Mouse (Mus musculus) stomach, embryonic 15.5 days (tissue): ENCODE measurements around the gene Mcrip2. TPM values are rescaled to one million over a fixed set of nuclear protein-coding genes. Genes with fewer than 3 reads are reported as not detected.

ENCODE experiments used
- ATAC-seq: fragments of 200-750 bp; cut with Nextera tagmentation; 2 replicates; pipeline ENCODE4 v1.8.0; 2017; ENCODE audit warnings: low read depth, moderate number of reproducible peaks, moderate TSS enrichment; ENCODE audit not compliant: insufficient read depth, low FRiP score
- H3K27ac ChIP-seq: fragments of 300-500 bp; sonication (generic); 2 replicates; pipeline ENCODE4 v1.5.1; 2015; ENCODE audit warnings: mild to moderate bottlenecking, inconsistent platforms
- H3K27me3 ChIP-seq: fragments of 300-500 bp; sonication (generic); replicated peaks from 2 replicates; pipeline ENCODE4 v1.6.1; 2015; ENCODE audit warnings: inconsistent platforms
- H3K36me3 ChIP-seq: fragments of 300-500 bp; sonication (generic); 2 replicates; pipeline ENCODE4 v1.6.1; 2015; ENCODE audit warnings: inconsistent platforms
- H3K4me1 ChIP-seq: fragments of 300-500 bp; sonication (generic); 2 replicates; pipeline ENCODE4 v1.6.1; 2015; ENCODE audit warnings: inconsistent platforms
- H3K4me2 ChIP-seq: fragments of 300-500 bp; sonication (generic); 2 replicates; pipeline ENCODE4 v1.6.1; 2015; ENCODE audit warnings: mild to moderate bottlenecking, inconsistent platforms
- H3K4me3 ChIP-seq: fragments of 300-500 bp; sonication (generic); replicated peaks from 2 replicates; pipeline ENCODE4 v1.5.1; 2015; ENCODE audit warnings: inconsistent platforms
- H3K9ac ChIP-seq: fragments of 300-500 bp; sonication (generic); 2 replicates; pipeline ENCODE4 v1.6.1; 2015; ENCODE audit warnings: inconsistent platforms
- H3K9me3 ChIP-seq: fragments of 300-500 bp; sonication (generic); 2 replicates; pipeline ENCODE4 v1.6.1; 2016; ENCODE audit warnings: inconsistent platforms
- WGBS: fragments of 180-500 bp; shearing (Covaris S2); methylation state at CpG from one replicate; pipeline ENCODE4 v1.1.7; 2015; 5-methylcytosine and 5-hydroxymethylcytosine counted together
- polyA plus RNA-seq: library from polyadenylated mRNA; unstranded; fragments of >200 nt; fragmentation: Nextera tagmentation; extraction: Ambion mirVana; gene quantifications from 2 replicates; pipeline ENCODE4 v1.2.1, GENCODE M21; 2015

The Mcrip2 gene
- 52.2 and 54.2 TPM in 2 replicates for polyA plus RNA-seq

GRCm38 (mm10) chr17:25868601-25869191 is at the start of gene Mcrip2:
Gene Mcrip2, minus strand, starts transcription at chr17:25868764.
- WGBS = under 1% methylated on average over 24 of the region's 24 CpGs

DNA sequence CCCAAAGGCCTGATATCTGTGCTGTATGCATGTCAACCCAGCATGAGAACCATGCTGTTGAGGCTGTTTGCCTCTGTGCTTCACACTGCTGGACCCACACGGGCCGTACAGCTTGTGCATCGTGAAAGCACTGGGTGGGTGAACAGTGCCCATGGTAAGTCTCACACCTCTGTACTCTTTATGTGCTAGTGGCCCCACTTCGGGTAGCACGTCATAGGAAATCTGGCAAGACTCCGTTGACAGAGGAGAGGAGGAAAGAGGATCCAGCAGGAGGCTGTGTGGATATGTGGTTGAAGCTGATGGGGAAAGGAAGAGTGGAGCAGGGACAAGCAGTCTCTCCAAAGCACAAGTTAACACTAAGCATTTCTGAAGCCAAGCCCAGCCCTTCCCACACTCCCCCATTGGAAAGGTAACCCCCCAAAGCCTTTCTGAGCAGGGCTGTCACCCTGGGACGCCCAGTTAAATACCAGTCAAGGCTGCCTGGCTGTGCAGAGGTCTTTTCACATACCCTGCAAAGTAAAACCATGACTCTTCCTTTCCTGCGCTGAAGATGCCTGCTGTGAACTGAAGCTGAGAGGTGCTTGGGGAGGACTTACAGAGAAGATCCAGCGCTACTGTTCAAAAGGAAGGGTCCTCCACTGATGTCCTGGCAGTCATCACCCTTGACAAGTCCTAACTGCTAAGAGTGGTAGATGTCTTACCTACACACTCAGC is 49.6 kb upstream of the Mcrip2 start:
- ATAC-seq = no peak
- H3K27me3 ChIP-seq = no peaks in the 10 kb centered on the region
- H3K9ac ChIP-seq = peak overlapping the region; percentile 88; the same call in 1 of the 2 replicates
- peaks cover 23% of the 10 kb centered on the region for H3K4me1 ChIP-seq
- no peaks in the 10 kb centered on the region for H3K36me3 ChIP-seq
- H3K27ac ChIP-seq = peak overlapping the region; percentile 82; the same call in 1 of the 2 replicates
- 74% methylated on average over 9 of the region's 9 CpGs for WGBS
- H3K4me2 ChIP-seq = peak overlapping the region; percentile 79
- H3K9me3 ChIP-seq = no peaks in the 10 kb centered on the region
- peak overlapping the region; percentile 92 for H3K4me3 ChIP-seq

More at GRCm38 (mm10) chr17:25868601-25869191, at the start of gene Mcrip2:
- Histone ChIP-seq H3K27ac (peak within 1 kb of the TSS; percentile 60), H3K9ac (peak within 1 kb of the TSS; percentile 53), H3K36me3 (no peaks in the 10 kb centered on the region), H3K4me2 (peak within 1 kb of the TSS; percentile 99), H3K27me3 (no peaks in the 10 kb centered on the region), H3K4me1 (peaks cover 14% of the 10 kb centered on the region), H3K4me3 (peak within 1 kb of the TSS; percentile 80), H3K9me3 (no peaks in the 10 kb centered on the region)
- peak; percentile 88 for ATAC-seq

DNA sequence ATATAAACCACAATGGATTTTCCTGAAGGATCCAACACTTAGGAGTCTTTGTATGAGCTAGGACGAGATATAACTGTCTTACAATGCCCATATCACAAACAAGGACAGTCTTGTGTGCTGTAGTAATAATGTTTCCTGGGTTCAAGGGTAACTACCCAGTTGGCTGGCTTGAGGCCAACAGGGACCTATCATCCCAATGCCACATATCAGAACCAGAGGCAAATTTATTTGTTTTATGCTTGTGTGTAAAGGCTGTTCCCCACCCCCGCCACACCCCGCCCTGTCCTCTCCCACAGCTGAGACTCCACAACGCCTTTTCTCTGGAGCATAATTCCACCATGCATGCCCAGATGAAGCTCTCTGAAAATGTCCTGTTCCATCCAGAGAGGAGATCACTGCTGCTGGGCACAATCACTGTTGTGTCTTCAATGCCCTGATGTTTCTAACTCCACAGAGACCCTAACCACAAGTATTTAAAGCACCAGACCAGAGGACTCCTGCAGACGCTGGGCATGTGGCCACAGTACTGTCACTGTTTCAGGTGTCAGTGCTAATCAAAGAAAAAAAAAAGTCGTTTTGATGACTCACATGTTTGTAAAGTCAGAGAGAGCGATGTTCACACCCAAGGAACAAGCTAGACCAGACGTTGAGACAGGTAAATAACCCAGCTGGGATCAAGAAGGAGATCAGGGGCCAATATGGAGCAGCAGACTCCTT is 48.5 kb upstream of the Mcrip2 start:
- Histone ChIP-seq H3K9ac (no peak overlapping the region), H3K4me1 (peaks cover 23% of the 10 kb centered on the region), H3K4me2 (no peak overlapping the region; the same call in 1 of the 2 replicates), H3K36me3 (0 out of 2 replicates have a peak, but pooled peaks cover 1% of the 10 kb centered on the region), H3K27ac (peak overlapping the region; percentile 59), H3K9me3 (no peaks in the 10 kb centered on the region), H3K27me3 (no peaks in the 10 kb centered on the region), H3K4me3 (no peak overlapping the region)
- no peak for ATAC-seq
- WGBS = 66% methylated on average over 8 of the region's 8 CpGs

GRCm38 (mm10) chr17:25914295-25914694 is 45.7 kb upstream of the Mcrip2 start:
- no peak overlapping the region for H3K4me3 ChIP-seq
- no peaks in the 10 kb centered on the region for H3K9me3 ChIP-seq
- 74% methylated on average over 4 of the region's 4 CpGs for WGBS
- no peak overlapping the region for H3K27ac ChIP-seq
- no peak overlapping the region for H3K4me2 ChIP-seq
- no peak for ATAC-seq
- H3K36me3 ChIP-seq = 0 out of 2 replicates have a peak, but pooled peaks cover 6% of the 10 kb centered on the region
- H3K27me3 ChIP-seq = no peaks in the 10 kb centered on the region
- H3K4me1 ChIP-seq = peaks cover 18% of the 10 kb centered on the region
- H3K9ac ChIP-seq = no peak overlapping the region

DNA sequence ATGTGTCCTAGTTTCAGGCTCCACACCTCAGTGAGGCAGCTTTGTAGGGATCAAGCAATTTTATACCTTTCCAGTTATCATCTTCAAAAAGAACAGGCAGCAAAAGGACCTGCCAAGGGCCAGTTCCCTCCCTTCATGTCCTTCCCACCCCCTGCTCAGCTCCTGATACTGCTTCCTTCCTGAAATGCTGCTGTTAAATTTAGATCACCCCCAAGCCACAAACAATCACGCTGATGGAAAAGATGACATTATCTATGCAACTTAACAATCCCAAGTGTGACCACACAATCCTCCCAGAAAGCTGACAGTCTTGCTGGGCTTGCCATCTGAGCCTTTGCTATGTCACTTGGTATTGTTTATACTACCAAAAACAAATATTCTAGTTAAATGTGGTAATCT is 45.3 kb upstream of the Mcrip2 start:
- no peaks in the 10 kb centered on the region for H3K27me3 ChIP-seq
- H3K4me1 ChIP-seq = peaks cover 18% of the 10 kb centered on the region
- H3K4me2 ChIP-seq = no peak overlapping the region
- ATAC-seq = no peak
- no peak overlapping the region for H3K27ac ChIP-seq
- no peaks in the 10 kb centered on the region for H3K9me3 ChIP-seq
- no peak overlapping the region for H3K9ac ChIP-seq
- H3K36me3 ChIP-seq = 0 out of 2 replicates have a peak, but pooled peaks cover 6% of the 10 kb centered on the region
- no peak overlapping the region for H3K4me3 ChIP-seq
- WGBS = 65% methylated on average over 1 of the region's 1 CpGs

DNA sequence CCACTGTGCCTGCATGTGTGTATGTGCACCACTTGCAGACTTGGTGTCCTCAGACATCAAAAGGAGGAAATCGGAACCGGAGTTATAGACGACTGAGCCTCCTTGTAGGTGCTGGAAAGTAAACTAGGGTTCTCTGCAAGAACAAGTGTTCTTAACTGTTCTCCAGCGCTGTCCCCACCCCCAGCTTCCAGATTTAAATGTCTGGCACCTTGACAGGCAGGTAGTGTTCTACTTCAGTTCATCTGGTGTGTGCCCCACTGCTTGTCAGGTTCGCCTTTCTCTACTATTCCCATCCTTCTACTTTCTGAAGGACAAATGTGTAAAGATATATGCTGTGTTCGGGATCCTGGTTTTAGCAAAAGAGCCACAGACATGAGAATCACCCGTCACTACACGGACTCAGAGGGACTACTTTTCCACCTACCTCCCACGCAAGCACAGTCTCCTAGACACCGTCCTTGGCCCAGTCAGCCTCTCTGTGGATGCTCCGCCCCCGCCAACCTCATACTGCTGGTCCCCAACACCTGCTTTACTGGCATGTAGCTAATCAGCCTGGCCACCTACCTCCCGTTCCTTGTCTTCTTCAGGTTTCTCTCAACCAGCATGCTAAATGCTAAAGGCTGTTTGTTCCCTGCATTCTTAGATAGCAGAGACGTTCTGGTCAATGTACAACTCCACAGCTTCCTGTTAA is 44.8 kb upstream of the Mcrip2 start:
- Histone ChIP-seq H3K4me3 (no peak overlapping the region), H3K27me3 (no peaks in the 10 kb centered on the region), H3K4me2 (no peak overlapping the region), H3K4me1 (peaks cover 13% of the 10 kb centered on the region), H3K27ac (no peak overlapping the region), H3K36me3 (0 out of 2 replicates have a peak, but pooled peaks cover 6% of the 10 kb centered on the region), H3K9me3 (no peaks in the 10 kb centered on the region), H3K9ac (no peak overlapping the region)
- no peak for ATAC-seq
- 76% methylated on average over 14 of the region's 14 CpGs for WGBS

- Histone ChIP-seq H3K4me2 (no peak overlapping the region), H3K9ac (no peak overlapping the region), H3K27me3 (no peaks in the 10 kb centered on the region), H3K27ac (no peak overlapping the region), H3K4me3 (no peak overlapping the region), H3K9me3 (no peaks in the 10 kb centered on the region), H3K4me1 (0 out of 2 replicates have a peak, but pooled peaks cover 4% of the 10 kb centered on the region), H3K36me3 (0 out of 2 replicates have a peak, but pooled peaks cover 6% of the 10 kb centered on the region)
- ATAC-seq = no peak
- 87% methylated on average over 4 of the region's 4 CpGs for WGBS
Observed at GRCm38 (mm10) chr17:25911816-25912215, 43.3 kb upstream of the Mcrip2 start.

- 86% methylated on average over 2 of the region's 2 CpGs for WGBS
- Histone ChIP-seq H3K4me3 (no peak overlapping the region), H3K4me1 (no peaks in the 10 kb centered on the region), H3K9me3 (no peaks in the 10 kb centered on the region), H3K9ac (no peak overlapping the region), H3K36me3 (0 out of 2 replicates have a peak, but pooled peaks cover 6% of the 10 kb centered on the region), H3K27ac (no peak overlapping the region), H3K27me3 (no peaks in the 10 kb centered on the region), H3K4me2 (no peak overlapping the region)
- no peak for ATAC-seq
Observed at GRCm38 (mm10) chr17:25907640-25908039, 39.1 kb upstream of the Mcrip2 start.

- Histone ChIP-seq H3K4me1 (no peaks in the 10 kb centered on the region), H3K4me3 (no peak overlapping the region), H3K36me3 (0 out of 2 replicates have a peak, but pooled peaks cover 9% of the 10 kb centered on the region), H3K27ac (no peak overlapping the region), H3K9me3 (no peaks in the 10 kb centered on the region), H3K4me2 (no peak overlapping the region), H3K9ac (no peak overlapping the region), H3K27me3 (no peaks in the 10 kb centered on the region)
- ATAC-seq = no peak
- 79% methylated on average over 3 of the region's 3 CpGs for WGBS
Observed at GRCm38 (mm10) chr17:25903061-25903460, 34.5 kb upstream of the Mcrip2 start.

DNA sequence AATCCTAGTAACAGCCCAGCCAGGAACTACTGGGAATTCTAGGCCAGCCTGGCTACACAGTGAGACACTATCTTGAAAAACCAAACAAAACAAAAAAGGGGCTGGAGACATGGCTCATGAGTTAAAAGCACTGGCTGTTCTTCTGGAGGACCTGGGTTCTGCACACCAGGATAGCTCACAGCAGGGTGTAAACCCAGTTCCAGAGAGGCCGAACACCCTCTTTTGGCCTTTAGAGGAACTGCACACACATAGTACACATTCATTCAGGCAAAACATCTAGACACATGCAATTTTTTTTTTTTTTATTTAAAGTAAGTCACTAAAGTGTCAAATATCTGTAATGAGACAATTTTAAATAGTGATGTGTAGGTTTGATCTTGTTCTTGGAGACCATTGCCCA is 31.6 kb upstream of the Mcrip2 start:
- 100% methylated on average over 1 of the region's 1 CpGs for WGBS

DNA sequence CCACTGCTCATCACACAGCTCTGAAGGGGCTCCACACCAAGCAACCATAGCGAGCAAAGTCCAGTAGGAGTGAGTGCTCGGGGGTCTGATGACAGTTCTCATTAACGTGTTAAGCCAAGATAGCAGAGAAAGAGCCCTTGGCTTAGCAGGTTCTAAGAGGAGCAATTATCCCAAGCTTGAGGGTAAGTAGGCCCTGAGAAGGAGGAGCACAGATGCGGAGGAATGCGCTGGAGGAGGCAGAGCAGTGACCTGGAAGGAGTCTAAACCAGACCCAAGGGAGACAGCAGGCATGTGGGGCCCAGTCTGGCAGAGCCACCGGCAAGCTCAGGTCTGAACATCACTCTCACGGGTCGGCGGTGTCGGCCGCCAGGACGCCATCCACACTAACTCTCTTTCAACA is 27.3 kb upstream of the Mcrip2 start:
- Histone ChIP-seq H3K4me2 (no peak overlapping the region), H3K4me1 (no peaks in the 10 kb centered on the region), H3K27ac (no peak overlapping the region), H3K9ac (no peak overlapping the region), H3K36me3 (peaks cover 8% of the 10 kb centered on the region; the same call in 1 of the 2 replicates), H3K9me3 (no peaks in the 10 kb centered on the region), H3K4me3 (no peak overlapping the region), H3K27me3 (no peaks in the 10 kb centered on the region)
- WGBS = 73% methylated on average over 12 of the region's 12 CpGs
- ATAC-seq = no peak

More for the DNA sequence above, 31.6 kb upstream of the Mcrip2 start:
- no peak overlapping the region for H3K27ac ChIP-seq
- no peaks in the 10 kb centered on the region for H3K9me3 ChIP-seq
- H3K9ac ChIP-seq = no peak overlapping the region
- no peaks in the 10 kb centered on the region for H3K4me1 ChIP-seq
- ATAC-seq = no peak
- no peaks in the 10 kb centered on the region for H3K27me3 ChIP-seq
- no peak overlapping the region for H3K4me3 ChIP-seq
- 0 out of 2 replicates have a peak, but pooled peaks cover 9% of the 10 kb centered on the region for H3K36me3 ChIP-seq
- H3K4me2 ChIP-seq = no peak overlapping the region
